Mouse (Mus musculus): ENCODE data around the gene Lhx1.

The Lhx1 gene

DNA sequence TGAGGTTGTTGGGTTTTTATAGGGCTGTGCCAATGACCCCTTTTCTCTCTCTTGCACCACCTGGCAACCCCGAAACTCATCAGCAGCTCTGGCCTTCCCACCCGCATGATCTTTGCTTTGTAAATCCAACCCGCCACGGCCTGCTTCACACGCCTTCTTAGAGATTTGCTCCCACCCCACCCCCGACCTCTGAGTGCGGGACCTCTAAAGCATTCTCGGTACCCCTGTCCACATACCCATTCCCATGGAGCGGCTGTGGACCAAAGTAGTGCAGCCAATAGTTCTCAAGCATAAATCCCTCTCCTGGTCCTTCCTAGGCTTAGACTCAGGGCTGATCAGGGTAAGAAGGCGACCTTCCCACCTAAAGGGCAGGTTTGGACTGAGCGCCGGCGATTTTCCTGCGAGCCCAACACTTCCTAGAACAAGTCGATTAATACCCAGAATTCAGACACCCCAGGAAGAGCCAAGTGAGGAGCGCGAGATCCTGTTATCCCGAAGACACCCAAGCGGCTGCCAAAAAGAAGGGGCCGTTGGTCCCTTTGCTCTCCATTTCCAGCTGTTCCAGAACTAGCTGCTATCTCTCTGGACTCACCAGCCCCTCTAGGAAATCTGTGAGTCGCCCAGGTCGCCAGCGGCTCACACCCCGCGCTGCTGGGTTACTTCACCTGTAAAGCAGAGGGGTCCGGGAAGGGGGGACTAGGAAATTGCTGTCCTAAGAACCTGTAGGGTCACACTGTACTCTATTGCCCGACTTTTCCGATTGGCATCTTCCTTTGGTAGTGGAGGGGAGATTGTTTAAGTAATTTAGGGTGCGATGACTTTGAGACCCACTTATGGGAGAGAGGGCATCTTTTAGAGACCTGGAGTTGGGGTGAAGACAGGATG is 1.9 kb upstream of the Lhx1 start:
- no peak for DNase-seq (ENCODE audit: low read depth, low spot score)

DNA sequence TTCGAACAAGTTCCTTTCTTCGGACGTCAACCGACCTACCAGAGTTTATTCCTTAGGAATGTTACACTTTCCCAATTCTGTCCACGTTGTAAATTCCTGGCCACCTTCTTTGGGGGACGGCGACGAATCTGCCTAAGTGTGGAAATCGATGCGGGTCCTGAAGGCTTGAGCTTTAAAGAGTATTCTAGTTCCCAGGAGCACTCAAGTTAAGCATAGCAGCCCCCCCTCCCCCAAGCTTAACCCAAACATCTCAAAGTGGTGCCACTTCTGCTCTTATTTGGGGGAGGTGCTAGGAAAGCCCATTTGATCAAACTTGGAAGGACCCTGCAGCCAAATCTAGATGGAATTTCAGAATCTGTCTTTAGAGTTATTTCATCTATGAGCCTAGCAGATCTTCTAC is 1.1 kb upstream of the Lhx1 start:
- DNase-seq (ENCODE audit: low read depth, low spot score), result no peak

DNA sequence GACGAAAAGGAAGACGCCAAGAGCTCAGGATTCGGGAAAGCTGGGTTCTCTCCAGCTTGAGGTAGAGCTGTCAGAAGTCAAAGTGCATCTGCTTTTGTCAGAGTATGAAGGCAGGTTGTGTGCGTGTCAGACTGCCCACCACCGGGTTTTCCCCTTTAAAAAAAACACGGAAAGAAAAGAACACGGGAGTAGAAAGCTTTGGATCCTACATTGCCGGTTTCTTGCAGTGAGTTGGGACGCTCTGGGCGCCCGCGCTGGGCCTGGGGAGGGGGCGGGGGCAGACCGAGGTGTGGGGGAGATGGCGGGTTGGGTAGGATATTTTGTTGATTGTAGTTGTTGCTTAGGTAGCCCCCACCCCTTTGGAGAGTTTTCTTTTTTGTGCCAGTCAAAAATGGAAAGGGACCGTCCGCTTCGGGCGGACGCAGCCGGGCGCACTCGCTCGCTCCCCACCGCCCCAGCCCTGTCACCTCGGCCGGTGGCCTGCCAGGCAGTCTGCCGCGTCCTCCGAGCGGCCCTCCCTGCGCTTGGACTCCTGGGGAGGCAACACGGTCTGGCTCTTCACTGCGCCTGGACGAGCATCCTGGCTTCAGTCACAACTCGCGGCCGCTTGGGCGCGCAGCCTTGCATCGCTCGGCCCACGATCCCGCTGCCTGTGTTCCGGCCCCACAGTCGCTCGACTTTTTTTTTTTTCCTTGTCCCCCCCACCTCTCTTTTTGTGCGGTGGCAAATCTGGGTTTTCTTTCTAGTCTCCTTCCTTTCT is 644 bp downstream of the Lhx1 start:
- no peak for DNase-seq (ENCODE audit: low read depth, low spot score)

DNA sequence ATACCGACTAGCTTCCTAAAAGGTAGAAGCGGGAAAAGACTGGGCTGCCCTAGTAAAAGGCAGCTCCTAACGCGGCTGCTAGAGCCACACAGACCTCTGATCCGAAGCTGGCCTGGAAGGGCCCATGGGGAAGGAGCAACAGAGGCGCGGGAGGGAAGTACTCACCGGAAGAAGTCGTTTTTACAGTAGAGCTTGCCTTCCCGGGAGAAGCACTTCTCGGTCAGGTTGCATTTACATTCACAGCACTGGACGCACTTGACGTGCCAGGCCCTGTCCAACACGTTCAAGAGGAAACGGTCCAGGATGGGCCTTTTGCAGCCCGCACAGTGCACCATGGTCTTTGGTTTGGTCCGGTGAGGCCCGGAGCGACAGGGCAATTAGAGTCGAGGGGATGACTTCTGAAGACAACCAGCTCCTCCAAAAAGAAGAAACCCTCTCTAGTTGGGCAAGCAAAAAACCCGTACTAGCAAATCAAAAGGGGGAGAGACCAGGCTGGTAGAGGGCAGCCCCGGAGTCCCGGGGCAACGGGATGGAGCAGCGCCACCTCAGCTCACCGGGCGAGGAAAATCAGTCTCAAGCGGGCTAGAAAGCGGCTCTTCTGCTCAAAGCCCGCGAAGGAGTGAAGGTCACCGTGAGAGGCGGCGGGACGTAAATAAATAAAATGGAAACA is 1.4 kb downstream of the Lhx1 start:
- DNase-seq (ENCODE audit: low read depth, low spot score), result no peak

DNA sequence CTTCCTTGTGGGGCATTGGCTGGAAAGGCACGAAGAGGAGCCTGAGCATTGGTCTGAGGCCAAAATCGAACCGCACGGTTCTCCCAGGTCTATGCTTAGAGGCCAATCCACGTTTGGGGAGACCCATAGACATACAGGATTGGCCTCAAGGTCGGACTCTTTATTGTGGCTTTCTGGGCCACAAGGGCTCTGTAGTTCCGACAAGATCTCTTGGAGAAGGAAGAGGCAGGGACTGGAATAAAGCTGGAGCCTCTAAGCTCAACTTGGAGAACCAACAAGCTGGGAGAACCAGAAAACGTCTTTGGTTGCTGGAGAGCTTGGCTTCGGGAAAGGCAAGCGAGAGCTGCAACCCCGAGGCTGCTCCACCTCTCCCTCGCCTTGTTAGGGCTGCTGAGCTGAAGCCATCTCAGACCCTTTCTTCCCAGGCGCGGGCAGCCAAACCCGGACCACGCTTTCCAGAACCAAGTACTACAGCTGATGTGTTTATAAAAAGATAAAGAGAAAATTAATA is 2.0 kb downstream of the Lhx1 start:
- no peak for DNase-seq (ENCODE audit: low read depth, low spot score)

DNA sequence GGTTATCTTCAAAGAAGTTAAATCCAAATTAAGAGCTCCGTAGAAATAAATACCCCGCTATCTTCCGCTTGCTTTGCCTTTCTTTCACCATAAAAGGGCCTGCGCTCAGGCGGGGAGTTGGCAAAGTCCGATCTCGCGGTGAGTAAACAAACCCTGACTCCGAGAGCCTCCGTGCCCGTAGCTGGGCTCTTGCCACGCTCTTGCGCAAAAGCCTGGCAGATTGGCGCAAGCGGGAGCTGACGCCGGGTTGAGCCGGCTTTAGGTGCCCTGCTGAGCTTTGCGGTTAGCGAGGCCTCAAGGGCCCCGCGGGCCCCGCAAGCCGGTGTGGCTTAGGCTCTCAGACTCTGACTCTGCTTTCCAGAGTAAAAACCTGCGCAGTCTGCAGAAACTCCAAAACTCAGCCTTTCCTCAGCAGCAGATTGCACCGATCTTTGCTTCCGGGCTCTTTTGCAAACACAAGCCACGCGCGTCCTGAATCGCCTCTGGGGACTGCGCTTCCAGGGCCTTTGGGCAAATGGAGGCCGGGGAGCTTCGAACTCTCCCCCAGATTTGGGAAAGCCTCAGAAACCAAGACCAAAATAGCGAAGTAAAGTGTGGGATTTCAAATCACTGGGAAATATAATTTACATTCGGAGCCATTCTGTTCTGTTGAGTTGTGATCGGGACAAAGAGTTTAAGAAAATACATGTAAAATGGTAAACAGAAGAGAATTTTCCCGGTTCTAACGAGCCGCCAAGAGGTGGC is 2.6 kb downstream of the Lhx1 start:
- DNase-seq (ENCODE audit: low read depth, low spot score), result peak; percentile 21

DNA sequence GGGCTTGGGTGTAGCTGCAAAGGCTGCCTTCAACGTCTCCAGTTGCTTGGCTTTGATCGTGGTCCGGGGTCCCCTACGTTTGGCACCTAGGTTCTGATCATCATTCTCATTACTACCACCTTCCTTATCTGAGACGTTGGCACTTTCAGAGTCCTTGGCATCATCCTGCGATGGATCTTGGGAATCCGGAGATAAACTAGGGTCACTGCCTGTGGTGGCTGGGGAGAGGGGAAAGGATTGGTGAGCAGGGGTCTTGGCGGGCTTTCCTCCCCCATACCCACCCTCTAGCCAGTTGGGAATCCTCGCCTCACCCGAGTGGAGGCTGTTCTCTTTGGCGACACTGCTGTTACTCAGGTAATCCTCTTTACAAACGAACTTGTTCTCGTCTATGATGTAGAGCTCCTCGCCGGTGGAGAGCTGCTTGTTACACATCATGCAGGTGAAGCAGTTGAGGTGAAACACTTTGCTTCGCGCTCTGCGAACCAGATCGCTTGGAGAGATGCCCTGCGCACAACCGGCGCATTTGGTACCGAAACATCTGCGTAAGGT is 3.5 kb downstream of the Lhx1 start:
- DNase-seq (ENCODE audit: low read depth, low spot score), result no peak

DNA sequence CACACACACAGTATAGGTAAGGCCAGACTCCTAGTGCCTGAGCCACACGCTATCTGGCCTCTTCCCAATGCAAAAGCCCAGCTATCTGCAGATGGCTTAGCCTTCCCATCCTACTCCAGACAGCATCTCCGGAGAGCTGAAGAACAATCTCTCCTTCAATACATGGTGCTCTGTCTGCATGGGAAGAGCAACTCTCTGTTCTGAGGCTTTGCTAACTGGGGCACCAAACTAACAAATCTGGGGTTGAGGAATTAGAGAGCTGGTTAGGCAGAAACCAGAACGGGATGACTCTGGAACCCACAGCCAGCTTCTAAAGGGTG is 4.3 kb downstream of the Lhx1 start:
- DNase-seq (ENCODE audit: low read depth, low spot score), result no peak

DNA sequence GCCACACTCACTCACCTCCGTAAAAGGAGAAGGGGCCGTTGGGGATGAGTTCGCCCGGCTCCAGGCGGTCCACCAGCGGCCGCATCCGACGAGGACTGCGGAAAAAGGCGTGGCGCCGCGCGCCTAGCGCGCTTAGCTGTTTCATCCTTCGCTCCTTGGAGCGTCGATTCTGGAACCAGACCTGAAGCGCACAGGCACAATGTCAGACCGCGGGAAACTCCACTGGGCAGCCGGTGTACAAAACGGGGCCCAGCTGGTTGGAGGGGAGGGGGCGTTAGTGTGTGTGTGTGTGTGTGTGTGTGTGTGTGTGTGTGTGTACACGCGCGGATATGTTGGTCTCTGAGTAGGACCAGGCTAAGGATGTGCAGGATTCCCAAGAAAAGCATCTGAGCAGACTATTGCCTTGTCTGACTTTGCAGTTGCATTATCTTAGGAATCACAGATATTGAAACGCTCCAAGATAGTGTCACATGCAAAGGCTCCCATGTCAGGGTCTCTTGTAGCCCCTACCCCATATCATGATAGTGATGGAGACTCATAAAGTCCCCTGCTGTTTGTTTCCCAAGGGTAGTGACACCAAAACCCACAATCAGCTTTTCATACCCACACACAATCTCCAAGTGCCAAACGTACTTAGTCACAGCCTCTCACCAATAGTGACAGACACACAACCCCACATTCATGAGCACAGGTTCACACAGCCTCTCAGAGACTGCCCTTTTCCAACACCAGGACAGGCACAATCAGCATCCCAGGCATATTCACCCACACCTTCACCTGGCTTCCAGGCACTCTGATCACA is 4.9 kb downstream of the Lhx1 start:
- DNase-seq (ENCODE audit: low read depth, low spot score), result no peak

DNA sequence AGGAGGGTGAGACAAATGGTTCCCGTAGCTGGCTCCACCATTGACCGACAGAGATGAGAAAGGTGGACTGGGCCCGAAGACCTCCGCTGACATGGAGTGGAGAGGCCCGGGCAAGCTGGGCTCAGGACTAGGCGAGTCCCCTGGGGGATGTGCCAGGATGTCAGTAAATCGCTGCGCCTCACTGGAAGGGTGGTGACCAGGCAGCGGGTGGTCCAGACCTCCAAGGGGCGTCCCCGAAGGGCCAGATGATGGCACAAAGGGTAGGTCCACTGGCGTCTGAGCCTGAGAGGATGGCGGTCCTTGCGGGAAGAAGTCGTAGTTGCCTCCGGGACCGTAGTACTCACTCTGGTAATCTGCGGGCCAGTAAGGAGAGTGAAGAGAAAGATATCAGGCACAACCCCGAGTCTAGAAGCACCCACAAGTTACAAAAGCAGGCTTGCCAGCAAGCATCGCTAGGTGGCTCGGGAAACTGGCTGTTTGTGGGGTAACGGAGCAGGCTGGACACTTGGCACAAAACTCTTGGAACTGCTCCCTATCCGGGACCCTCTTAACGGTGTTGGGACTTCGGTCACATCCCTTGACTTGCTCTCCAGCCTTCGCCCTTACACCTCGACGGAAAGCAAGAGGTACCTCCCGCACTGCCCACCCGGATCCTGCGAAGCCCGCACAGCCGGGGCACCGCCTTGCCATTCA is 5.6 kb downstream of the Lhx1 start:
- DNase-seq (ENCODE audit: low read depth, low spot score), result no peak

DNA sequence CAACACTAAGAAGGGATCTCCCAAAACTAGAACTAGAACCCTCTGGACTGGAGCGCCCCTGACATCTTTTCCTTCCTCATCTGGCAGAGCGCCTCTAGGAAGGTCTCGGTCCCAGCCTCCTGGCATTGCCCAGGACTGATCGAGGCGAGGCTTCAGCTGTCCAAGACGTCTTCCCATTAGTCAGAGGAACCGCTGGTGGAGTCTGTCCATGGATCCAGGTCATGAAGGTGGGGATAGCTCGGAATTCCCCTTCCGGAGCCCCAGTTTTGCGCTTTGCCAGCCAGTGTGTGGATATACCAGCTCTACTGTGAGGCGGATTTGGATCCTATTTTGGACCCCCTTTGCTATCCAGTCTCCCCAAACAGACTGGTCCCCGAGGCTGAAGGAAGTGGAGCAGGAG is 6.3 kb downstream of the Lhx1 start:
- DNase-seq (ENCODE audit: low read depth, low spot score), result no peak

DNA sequence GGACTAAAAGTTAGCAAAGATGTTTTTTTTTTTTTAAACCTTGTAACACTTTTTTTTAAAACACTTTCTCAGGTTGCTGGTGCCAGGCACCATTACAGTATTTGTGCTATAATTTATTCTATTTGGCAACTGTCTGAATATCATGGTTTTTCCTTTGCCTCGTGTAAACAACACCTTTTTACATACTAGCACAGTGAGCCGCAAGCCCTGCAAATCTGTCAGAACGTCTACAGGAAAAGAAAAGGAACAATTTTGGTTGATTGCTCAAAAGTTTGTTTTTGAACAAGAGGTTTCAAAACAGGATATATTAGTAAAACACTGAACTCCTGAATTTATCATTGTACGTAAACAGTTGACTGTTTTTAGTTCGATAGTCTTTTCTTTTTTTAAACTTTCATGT is 7.1 kb downstream of the Lhx1 start:
- no peak for DNase-seq (ENCODE audit: low read depth, low spot score)

DNA sequence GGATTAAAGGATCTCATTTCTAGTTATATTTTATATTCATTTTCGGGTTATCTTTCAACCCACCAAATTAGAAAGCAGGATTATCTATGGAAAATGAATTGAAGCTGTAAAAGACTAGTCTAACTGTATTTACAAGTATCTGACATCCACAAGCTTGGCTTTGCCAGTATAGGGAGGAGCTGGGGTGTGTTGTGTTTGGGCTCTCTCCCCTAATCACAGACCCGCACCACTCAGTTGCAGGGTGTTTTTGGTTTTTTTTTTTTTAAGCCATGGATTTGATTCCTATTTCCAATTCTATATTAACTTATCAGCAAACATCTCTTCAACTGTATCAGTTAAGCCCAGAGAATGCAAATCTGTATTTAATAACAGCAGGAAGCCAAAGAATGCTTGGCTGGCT is 7.9 kb downstream of the Lhx1 start:
- DNase-seq (ENCODE audit: low read depth, low spot score), result no peak

DNA sequence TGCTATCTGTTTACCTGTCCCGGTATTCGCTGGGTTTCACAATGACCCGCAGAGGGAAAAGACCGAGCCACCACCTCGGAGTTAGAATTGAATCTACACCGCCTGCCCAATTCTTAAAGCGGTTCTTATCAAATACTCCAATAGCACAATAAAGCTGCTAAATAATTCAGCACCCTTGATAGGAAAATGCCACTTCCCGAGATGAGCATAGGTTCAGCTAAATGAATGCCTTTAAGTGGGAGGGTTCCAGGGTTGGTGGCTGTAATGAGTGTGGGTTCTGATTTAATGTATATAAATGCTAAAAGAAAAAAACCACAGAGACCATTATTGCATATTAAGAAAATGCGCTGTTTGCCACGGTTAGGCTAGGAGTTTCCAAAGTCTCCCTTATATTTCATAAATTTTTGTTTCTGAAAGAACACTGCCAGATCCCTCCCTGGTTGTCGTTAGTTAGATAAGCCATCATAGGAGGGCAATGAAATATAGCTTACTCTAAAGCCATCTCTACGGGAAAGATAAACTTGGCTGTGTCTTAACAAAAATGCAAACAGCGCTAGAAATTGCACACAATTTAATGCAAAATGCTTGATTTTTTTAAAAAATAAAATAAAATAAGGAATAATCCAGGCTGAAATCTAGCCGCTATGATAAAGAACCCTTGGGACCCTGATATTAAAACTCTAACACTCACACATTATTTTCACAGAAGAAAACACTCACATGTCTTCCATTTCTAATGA is 8.7 kb downstream of the Lhx1 start:
- DNase-seq (ENCODE audit: low read depth, low spot score), result no peak

DNA sequence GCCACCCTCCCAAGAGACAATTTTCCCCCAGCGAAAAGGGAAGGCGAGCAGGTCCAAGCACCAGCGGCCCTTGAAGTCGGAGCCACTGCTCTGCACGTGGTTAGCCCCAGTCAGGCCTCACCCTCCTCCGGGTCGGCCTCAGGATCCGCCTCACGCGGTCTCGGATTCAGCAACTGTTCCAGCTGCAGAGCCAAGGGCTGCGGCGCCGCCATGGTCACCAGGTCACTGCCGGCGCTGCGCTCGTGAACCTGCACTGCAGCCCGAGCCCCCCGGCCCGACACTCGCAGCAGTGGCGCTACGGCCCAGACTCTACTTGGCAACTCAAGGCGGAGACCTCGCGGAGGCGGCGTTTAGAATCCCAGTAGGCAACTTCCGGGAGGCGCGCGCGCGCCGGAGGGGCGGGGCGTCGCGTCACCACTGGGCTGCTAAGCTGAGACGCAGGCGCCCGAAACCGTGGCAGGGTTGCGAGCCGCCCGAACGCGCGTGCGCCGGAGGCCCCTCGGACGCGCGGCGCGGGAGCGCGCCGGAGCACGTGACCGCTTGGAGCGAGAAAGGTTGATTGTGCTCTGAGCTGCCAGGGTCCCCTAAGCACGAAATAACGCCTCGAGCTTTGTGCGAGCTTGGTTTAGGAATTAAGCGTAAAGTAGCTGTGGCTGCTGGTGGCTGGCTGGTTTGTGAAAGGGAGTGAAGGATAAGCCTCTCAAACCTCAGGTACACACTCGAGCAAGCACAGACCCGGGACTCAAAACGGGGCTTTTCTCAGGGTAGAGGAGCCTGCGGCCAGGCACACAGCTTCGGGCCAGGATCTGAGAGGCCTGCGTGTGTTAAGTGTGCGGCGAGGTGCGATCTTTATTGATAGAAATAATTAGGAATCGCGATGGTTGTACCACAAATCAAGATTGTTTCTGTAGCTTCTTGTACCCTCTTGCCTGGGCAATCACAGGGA is 11.9 kb downstream of the Lhx1 start, which contains the start of gene Aatf:
TSS of gene Aatf (minus strand) at position 352 of the 946 bp plus-strand sequence.
- peak; percentile 99 for DNase-seq (ENCODE audit: low read depth, low spot score)

DNA sequence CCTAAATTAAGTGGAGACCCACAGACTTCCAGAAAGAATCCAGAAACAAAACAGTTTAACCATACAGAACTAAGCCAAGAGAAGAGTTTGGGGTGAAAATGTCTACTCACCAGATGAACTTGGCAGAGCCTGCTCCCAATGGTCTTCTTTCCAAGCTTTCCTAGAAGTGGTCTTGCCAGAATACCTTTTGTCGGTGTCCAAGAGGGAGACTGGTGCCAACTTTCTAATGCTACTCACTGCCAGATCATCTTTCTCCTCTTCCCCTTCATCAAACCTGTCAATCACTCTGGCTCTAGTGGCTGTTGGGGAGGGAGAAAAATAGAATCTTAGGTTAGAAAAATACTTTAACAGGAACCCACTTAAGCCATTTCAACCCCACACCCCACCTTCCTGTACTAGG is 13.3 kb downstream of the Lhx1 start:
- DNase-seq (ENCODE audit: low read depth, low spot score), result no peak

DNA sequence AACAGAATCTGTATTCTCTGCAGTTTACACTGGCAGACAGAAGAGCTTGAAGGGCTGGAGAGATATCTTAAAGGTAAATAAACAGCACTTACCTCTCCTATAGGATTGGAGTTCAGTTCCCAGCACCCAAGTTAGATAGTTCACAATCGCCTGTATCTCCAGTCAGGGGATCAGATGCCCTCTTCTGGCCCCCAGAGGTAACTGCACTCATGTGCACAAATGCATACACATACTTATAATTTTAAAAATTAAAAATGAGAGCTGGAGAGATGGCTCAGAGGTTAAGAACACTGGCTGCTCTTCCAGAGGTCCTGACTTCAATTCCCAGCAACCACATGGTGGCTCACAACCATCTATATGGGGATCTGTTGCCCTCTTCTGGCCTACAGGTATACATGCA is 21.0 kb downstream of the Lhx1 start:
- DNase-seq (ENCODE audit: low read depth, low spot score), result no peak

DNA sequence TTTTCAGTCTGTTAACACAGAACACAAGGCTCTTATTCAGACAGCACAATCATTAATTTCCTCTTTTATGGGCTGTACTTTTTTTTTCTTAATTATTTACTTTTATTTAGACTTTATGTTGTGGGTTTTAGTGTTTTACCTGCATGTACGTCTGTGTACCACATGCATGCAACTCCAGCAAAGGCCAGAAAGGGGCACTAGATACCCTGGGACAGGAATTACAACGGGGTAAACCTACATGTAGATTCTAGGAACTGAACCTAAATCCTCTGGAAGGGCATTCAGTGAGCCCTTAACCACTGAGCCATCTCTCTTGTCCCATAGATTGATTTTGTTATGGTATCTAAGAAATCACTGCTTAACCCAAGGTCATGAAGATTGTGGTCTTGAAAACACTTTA is 27.4 kb downstream of the Lhx1 start:
- DNase-seq (ENCODE audit: low read depth, low spot score), result no peak

Measured in CD4-positive helper T cell, adult 2 months (primary cell).